Mouse (Mus musculus) CH12.LX (cell line): ENCODE data around the gene Ugt1a6a. TPM values are rescaled to one million over a fixed set of nuclear protein-coding genes. Genes with fewer than 3 reads are reported as not detected.

ENCODE experiments used
- DNase-seq: peaks from one replicate; pipeline ENCODE4 v3.0.0-alpha.2; 2013; ENCODE audit errors: extremely low read depth
- H3K27ac ChIP-seq: 2 replicates; pipeline ENCODE4 v1.5.1; 2012; ENCODE audit warnings: low read depth, mild to moderate bottlenecking, control low read depth, moderate library complexity; ENCODE audit not compliant: insufficient read depth
- H3K27me3 ChIP-seq: replicated peaks from 2 replicates; pipeline ENCODE3; 2012; ENCODE audit warnings: inconsistent platforms
- H3K36me3 ChIP-seq, 2 experiments: replicated peaks in 1 of 2; 2 replicates each; pipeline versions ENCODE3 to v1.6.1; 2012; ENCODE audit warnings: inconsistent platforms in 1 of 2, low read length in 1 of 2, mild to moderate bottlenecking in 1 of 2, mixed read lengths in 1 of 2, moderate library complexity in 1 of 2; ENCODE audit not compliant: control insufficient read depth in 1 of 2, insufficient read depth in 1 of 2
- H3K4me1 ChIP-seq, 2 experiments: 2 replicates each; pipeline ENCODE4 v1.6.1; 2012; ENCODE audit warnings: inconsistent platforms in 1 of 2, moderate library complexity in 1 of 2; ENCODE audit not compliant: insufficient read depth in 2 of 2, control insufficient read depth in 1 of 2
- H3K4me2 ChIP-seq: 2 replicates; pipeline ENCODE4 v1.6.1; 2012; ENCODE audit warnings: low read depth, mild to moderate bottlenecking, control low read depth; ENCODE audit not compliant: poor library complexity, insufficient read depth, severe bottlenecking
- H3K4me3 ChIP-seq, 3 experiments: fragments of 150-350 bp in 1 of 3; sonication (generic) in 1 of 3; replicated peaks in 1 of 3; 2 replicates each; pipeline versions ENCODE3 to v1.5.1; 2011 to 2012; ENCODE audit warnings: low read depth in 2 of 3, low read length in 2 of 3, mild to moderate bottlenecking in 2 of 3, moderate library complexity in 2 of 3, control low read depth in 1 of 3, improper control_type of control experiment in 1 of 3, inconsistent platforms in 1 of 3, mixed read lengths in 1 of 3; ENCODE audit not compliant: poor library complexity in 1 of 3
- H3K79me2 ChIP-seq: replicated peaks from 2 replicates; pipeline ENCODE4 v1.6.1; 2012; ENCODE audit warnings: mild to moderate bottlenecking, moderate library complexity; ENCODE audit not compliant: control insufficient read depth, poor library complexity, insufficient read depth, severe bottlenecking; ENCODE audit errors: extremely low read depth
- H3K9ac ChIP-seq: 2 replicates; pipeline ENCODE4 v1.6.1; 2012; ENCODE audit warnings: low read depth, mild to moderate bottlenecking, control low read depth, moderate library complexity; ENCODE audit not compliant: insufficient read depth
- H3K9me3 ChIP-seq: replicated peaks from 2 replicates; pipeline ENCODE3; 2012; ENCODE audit warnings: low read length, inconsistent platforms, mixed read lengths
- ELF1 ChIP-seq: IDR thresholded peaks from 2 replicates; pipeline ENCODE4 v1.6.1; 2014; ENCODE audit warnings: low read depth, mild to moderate bottlenecking, inconsistent platforms, low read length, improper control_type of control experiment
- EP300 ChIP-seq: IDR thresholded peaks from 2 replicates; pipeline ENCODE4 v1.6.1; 2011; ENCODE audit warnings: low read length, improper control_type of control experiment
- HCFC1 ChIP-seq: IDR thresholded peaks from 2 replicates; pipeline ENCODE4 v1.6.1; 2012; ENCODE audit warnings: low read depth, mild to moderate bottlenecking, inconsistent platforms, low read length, improper control_type of control experiment
- KAT2A ChIP-seq: IDR thresholded peaks from 2 replicates; pipeline ENCODE4 v1.6.1; 2012; ENCODE audit warnings: low read length, improper control_type of control experiment, inconsistent platforms; ENCODE audit not compliant: insufficient replicate concordance
- MAFK ChIP-seq: IDR thresholded peaks from 2 replicates; pipeline ENCODE4 v1.6.1; 2011; ENCODE audit warnings: low read length, improper control_type of control experiment; ENCODE audit not compliant: insufficient replicate concordance
- MAX ChIP-seq: IDR thresholded peaks from 2 replicates; pipeline ENCODE4 v1.6.1; 2011; ENCODE audit warnings: low read length, improper control_type of control experiment
- MAZ ChIP-seq: IDR thresholded peaks from 2 replicates; pipeline ENCODE4 v1.6.1; 2012; ENCODE audit warnings: low read depth, mild to moderate bottlenecking, inconsistent platforms, low read length, improper control_type of control experiment, moderate library complexity
- PAX5 ChIP-seq: IDR thresholded peaks from 2 replicates; pipeline ENCODE4 v1.6.1; 2012; ENCODE audit warnings: low read length, inconsistent platforms, mixed read lengths
- RAD21 ChIP-seq: IDR thresholded peaks from 2 replicates; pipeline ENCODE4 v1.6.1; 2011; ENCODE audit warnings: low read depth, mild to moderate bottlenecking, low read length, improper control_type of control experiment, moderate library complexity
- SIN3A ChIP-seq: IDR thresholded peaks from 2 replicates; pipeline ENCODE4 v1.6.1; 2012; ENCODE audit warnings: low read length, improper control_type of control experiment, inconsistent platforms
- SMC3 ChIP-seq: IDR thresholded peaks from 2 replicates; pipeline ENCODE4 v1.6.1; 2011; ENCODE audit warnings: low read depth, low read length, improper control_type of control experiment
- dilution Hi-C: fragments of 300-500 bp; cut with MboI; formaldehyde crosslinking; loops from 2 replicates; pipeline ENCODE4 v1.14.3; 2020; ENCODE audit warnings: low sequenced_read_pairs; ENCODE audit not compliant: extremely low pct_unique_long_range_greater_than_20kb, extremely low pct_ligation_motif_present
- in situ Hi-C: fragments of 300-500 bp; cut with MboI; formaldehyde crosslinking; loops from 3 replicates; pipeline ENCODE4 v1.14.3; 2019; ENCODE audit warnings: low sequenced_read_pairs, low pct_ligation_motif_present, low pct_unique_long_range_greater_than_20kb, mixed read lengths
- polyA plus RNA-seq: library from polyadenylated mRNA; unstranded; fragments of >175 nt; gene quantifications from 2 replicates; pipeline ENCODE4 v1.2.1, GENCODE M21; 2012; ENCODE audit warnings: low read depth; ENCODE audit not compliant: insufficient read length
- total RNA-seq, 2 experiments: library from RNA; depleted of rRNA; stranded (reverse); fragments of 300-350 nt in 1 of 2; fragments of >200 nt in 1 of 2; gene quantifications; 2 replicates each; pipeline ENCODE4 v1.2.3; 2012 to 2014

The Ugt1a6a gene
- total and polyA plus RNA-seq, 3 experiments = 0.19 to 0.43 (median 0.30) TPM

DNA sequence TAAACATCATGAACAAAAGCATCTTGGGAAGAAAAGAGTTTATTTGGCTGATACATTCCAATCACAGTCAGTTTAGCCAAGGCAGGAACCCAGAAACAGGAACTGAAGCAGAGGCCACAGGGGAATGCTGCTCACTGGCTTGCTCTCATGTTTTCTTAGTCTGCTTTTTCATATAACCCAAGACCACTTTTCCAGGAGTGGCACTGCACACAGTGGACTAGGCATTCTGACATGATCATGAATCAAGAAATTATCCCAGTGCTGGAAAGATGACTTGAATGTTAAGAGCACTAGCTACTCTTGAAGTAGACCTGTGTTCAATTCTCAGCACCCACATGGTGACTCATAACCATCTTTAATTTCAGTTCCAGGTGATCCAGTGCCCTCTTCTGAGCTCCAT is 91.1 kb downstream of the Ugt1a6a start:
- no peak overlapping the region for H3K4me2 ChIP-seq
- TF ChIP-seq HCFC1 (no peak), KAT2A (0 out of 2 replicates have a peak, but pooled peaks have one; percentile 24)
- no peaks in the 10 kb centered on the region for H3K27me3 ChIP-seq
- DNase-seq = no peak
- no peak overlapping the region for H3K9ac ChIP-seq
- no peak overlapping the region for H3K4me3 ChIP-seq
- no peaks in the 10 kb centered on the region for H3K36me3 ChIP-seq
- no peaks in the 10 kb centered on the region for H3K79me2 ChIP-seq
- 0 out of 4 replicates have a peak, but pooled peaks cover 0 to 3% of the 10 kb centered on the region in 2 experiments for H3K4me1 ChIP-seq
- H3K27ac ChIP-seq = no peak overlapping the region
- dilution Hi-C loops = no loop called here
- in situ Hi-C loops = no loop called here
- H3K9me3 ChIP-seq = peaks cover 57% of the 10 kb centered on the region

DNA sequence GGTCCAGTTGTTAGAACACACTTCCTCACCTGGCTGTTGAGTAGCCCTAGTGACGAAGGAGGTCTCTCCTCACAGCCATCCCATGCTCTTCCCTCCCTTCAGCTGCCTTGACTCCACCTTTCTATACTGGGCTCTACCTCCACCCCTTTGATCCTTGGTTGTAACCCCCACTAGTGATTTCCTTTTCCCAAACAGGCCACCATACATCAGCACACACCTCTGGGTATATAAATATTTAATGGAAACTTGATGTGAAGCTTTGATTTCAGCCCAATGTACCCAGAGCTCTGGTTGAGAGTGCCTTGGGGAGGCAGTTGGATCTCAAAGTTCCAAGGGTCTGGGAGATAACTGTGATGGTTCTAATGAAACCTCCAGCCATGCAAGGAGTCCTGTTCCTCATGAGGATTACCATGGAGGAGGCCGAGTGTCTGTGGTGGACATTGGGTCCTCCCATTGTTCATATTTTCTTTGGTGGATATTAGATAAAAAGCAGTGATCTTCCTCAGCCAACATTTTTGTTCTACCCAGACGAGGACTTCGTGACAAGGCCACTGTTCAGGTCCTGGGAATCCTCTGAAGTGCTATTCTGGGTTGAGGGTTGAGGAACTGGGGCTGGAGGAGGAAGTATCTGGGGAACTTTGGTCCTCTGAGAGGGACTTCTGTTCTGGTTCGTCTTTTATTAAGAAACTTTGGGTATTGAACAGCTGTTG is 92.2 kb downstream of the Ugt1a6a start, which contains the start of gene Mroh2a:
TSS of gene Mroh2a (plus strand) at position 317 of the 710 bp plus-strand sequence.
- dilution Hi-C loops (no loop called here), in situ Hi-C loops (no loop called here)
- no peaks in the 10 kb centered on the region for H3K79me2 ChIP-seq
- TF ChIP-seq MAZ (no peak), SMC3 (no peak), PAX5 (no peak), SIN3A (no peak)
- no peak within 1 kb of the TSS for H3K27ac ChIP-seq
- no peaks in the 10 kb centered on the region for H3K27me3 ChIP-seq
- H3K4me3 ChIP-seq = no peak within 1 kb of the TSS
- DNase-seq = no peak
- 0 out of 4 replicates have a peak, but pooled peaks cover 0 to 3% of the 10 kb centered on the region in 2 experiments for H3K4me1 ChIP-seq
- H3K9ac ChIP-seq = no peak within 1 kb of the TSS
- H3K36me3 ChIP-seq = no peaks in the 10 kb centered on the region
- H3K4me2 ChIP-seq = no peak within 1 kb of the TSS
- H3K9me3 ChIP-seq = peaks cover 58% of the 10 kb centered on the region

DNA sequence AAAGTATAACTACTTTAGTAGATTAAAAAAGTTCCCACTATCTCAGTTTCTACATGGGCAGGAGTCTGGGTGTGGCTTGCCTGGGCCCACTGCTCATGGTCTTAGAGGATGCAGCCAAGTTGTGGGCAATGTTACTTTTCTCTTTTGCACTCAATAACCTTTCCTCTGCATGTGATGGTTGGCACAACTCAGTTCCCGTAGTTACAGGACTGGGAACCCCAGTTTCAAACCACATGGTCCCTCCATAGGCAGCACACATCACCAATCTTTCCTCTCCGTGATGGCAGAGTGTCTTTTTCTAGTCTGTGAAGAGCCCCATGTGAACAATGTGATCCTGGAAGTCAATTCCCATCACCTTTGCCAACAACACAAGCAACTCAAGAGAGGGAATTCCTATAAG is 92.9 kb downstream of the Ugt1a6a start:
- no peak for DNase-seq
- TF ChIP-seq RAD21 = no peak
- no peak for TF ChIP-seq MAFK
- TF ChIP-seq ELF1 = no peak
- no peak for TF ChIP-seq EP300
- TF ChIP-seq SMC3 = no peak
- peak; percentile 44; the same call in 1 of the 2 replicates for TF ChIP-seq MAX
- no peak for TF ChIP-seq MAZ
- H3K9ac ChIP-seq = no peak overlapping the region
- peaks cover 64% of the 10 kb centered on the region for H3K9me3 ChIP-seq
- in situ Hi-C loops = no loop called here
- H3K4me2 ChIP-seq = no peak overlapping the region
- 0 out of 4 replicates have a peak, but pooled peaks cover 0 to 3% of the 10 kb centered on the region in 2 experiments for H3K4me1 ChIP-seq
- H3K27me3 ChIP-seq = no peaks in the 10 kb centered on the region
- H3K4me3 ChIP-seq = no peak overlapping the region
- H3K36me3 ChIP-seq = no peaks in the 10 kb centered on the region
- H3K27ac ChIP-seq = no peak overlapping the region
- H3K79me2 ChIP-seq = no peaks in the 10 kb centered on the region
- dilution Hi-C loops = no loop called here
